Mouse (Mus musculus) heart, postnatal 0 days (tissue): Measurements from ENCODE around the gene Nt5dc3. TPM values are rescaled to one million over a fixed set of nuclear protein-coding genes. Genes with fewer than 3 reads are reported as not detected.
A peak's percentile ranks its signal among the peaks of the same experiment; 100 is the strongest.

Experiments used
- ATAC-seq: fragments of 200-750 bp; cut with Nextera tagmentation; 2 replicates; pipeline ENCODE4 v1.8.0; 2017; ENCODE audit warnings: low read depth, moderate number of reproducible peaks, moderate library complexity; ENCODE audit not compliant: insufficient read depth
- DNase-seq: peaks from one replicate; pipeline ENCODE4 v3.0.0-alpha.2; 2016; ENCODE audit warnings: low spot score
- H3K27ac ChIP-seq: fragments of 300-500 bp; sonication (generic); 2 replicates; pipeline ENCODE4 v1.5.1; 2014; ENCODE audit warnings: low read depth, mild to moderate bottlenecking
- H3K27me3 ChIP-seq: fragments of 300-500 bp; sonication (generic); 2 replicates; pipeline ENCODE4 v1.6.1; 2014; ENCODE audit warnings: low read length, mixed read lengths; ENCODE audit not compliant: control insufficient read depth, insufficient read depth
- H3K36me3 ChIP-seq: fragments of 300-500 bp; sonication (generic); replicated peaks from 2 replicates; pipeline ENCODE4 v1.6.1; 2014; ENCODE audit warnings: low read length, mixed read lengths; ENCODE audit not compliant: control insufficient read depth, insufficient read depth
- H3K4me1 ChIP-seq: fragments of 300-500 bp; sonication (generic); 2 replicates; pipeline ENCODE4 v1.6.1; 2014; ENCODE audit warnings: antibody characterized with exemption; ENCODE audit not compliant: control insufficient read depth, insufficient read depth
- H3K4me2 ChIP-seq: fragments of 300-500 bp; sonication (generic); 2 replicates; pipeline ENCODE4 v1.6.1; 2014; ENCODE audit warnings: low read depth, mild to moderate bottlenecking, low read length, moderate library complexity
- H3K4me3 ChIP-seq: fragments of 300-500 bp; sonication (generic); 2 replicates; pipeline ENCODE4 v1.5.1; 2014; ENCODE audit warnings: low read depth, low read length
- H3K9ac ChIP-seq: fragments of 300-500 bp; sonication (generic); replicated peaks from 2 replicates; pipeline ENCODE4 v1.6.1; 2014; ENCODE audit warnings: low read depth, low read length, mixed read lengths
- H3K9me3 ChIP-seq: fragments of 300-500 bp; sonication (generic); replicated peaks from 2 replicates; pipeline ENCODE4 v1.6.1; 2016; ENCODE audit warnings: low read length; ENCODE audit not compliant: control insufficient read depth
- CTCF ChIP-seq: IDR thresholded peaks from 2 replicates; pipeline ENCODE4 v1.5.1; 2016; ENCODE audit warnings: antibody characterized with exemption, control low read depth, low read depth
- EP300 ChIP-seq: IDR thresholded peaks from 2 replicates; pipeline ENCODE4 v1.6.1; 2016; ENCODE audit warnings: antibody characterized with exemption, low read depth
- WGBS: fragments of 180-500 bp; shearing (Covaris S2); extraction: QIAGEN DNeasy Blood & Tissue Kit; methylation state at CpG from one replicate; pipeline ENCODE4 v1.1.7; 2014; 5-methylcytosine and 5-hydroxymethylcytosine counted together
- polyA plus RNA-seq: library from polyadenylated mRNA; unstranded; fragments of >200 nt; fragmentation: Nextera tagmentation; extraction: Ambion mirVana; gene quantifications from 2 replicates; pipeline ENCODE4 v1.2.1, GENCODE M21; 2015
- total RNA-seq: library from RNA; depleted of rRNA; stranded (reverse); fragments of >200 nt; gene quantifications from 2 replicates; pipeline ENCODE4 v1.2.3, GENCODE M21; 2014; ENCODE audit warnings: low replicate concordance

The Nt5dc3 gene
- total and polyA plus RNA-seq, 2 experiments from 2014 or later: 4.2 to 22.4 TPM

GRCm38 (mm10) chr10:86862496-86862895 is 83.7 kb downstream of the Nt5dc3 start:
- no peak overlapping the region for H3K4me3 ChIP-seq
- no peaks in the 10 kb centered on the region for H3K4me1 ChIP-seq
- no peaks in the 10 kb centered on the region for H3K27me3 ChIP-seq
- 88% methylated on average over 6 of the region's 6 CpGs for WGBS
- no peak overlapping the region for H3K9ac ChIP-seq
- TF ChIP-seq CTCF (no peak), EP300 (no peak)
- no peaks in the 10 kb centered on the region for H3K9me3 ChIP-seq
- ATAC-seq (no peak), DNase-seq (no peak)
- H3K4me2 ChIP-seq: no peak overlapping the region
- H3K27ac ChIP-seq: no peak overlapping the region
- H3K36me3 ChIP-seq: no peaks in the 10 kb centered on the region

- 86% methylated on average over 6 of the region's 6 CpGs for WGBS
- peak; percentile 8; the same call in 1 of the 2 replicates for TF ChIP-seq CTCF
- TF ChIP-seq EP300: no peak
- H3K36me3 ChIP-seq: no peaks in the 10 kb centered on the region
- no peaks in the 10 kb centered on the region for H3K9me3 ChIP-seq
- no peak overlapping the region for H3K4me3 ChIP-seq
- H3K27me3 ChIP-seq: no peaks in the 10 kb centered on the region
- no peak overlapping the region for H3K9ac ChIP-seq
- DNase-seq (no peak), ATAC-seq (no peak)
- H3K4me2 ChIP-seq: no peak overlapping the region
- no peak overlapping the region for H3K27ac ChIP-seq
- H3K4me1 ChIP-seq: no peaks in the 10 kb centered on the region
These were observed 84.6 kb downstream of the Nt5dc3 start for GRCm38 (mm10) chr10:86863429-86863828.

GRCm38 (mm10) chr10:86872121-86872520 is 93.3 kb downstream of the Nt5dc3 start:
- no peak overlapping the region for H3K4me2 ChIP-seq
- 51% methylated on average over 7 of the region's 7 CpGs for WGBS
- no peaks in the 10 kb centered on the region for H3K36me3 ChIP-seq
- TF ChIP-seq EP300: no peak
- no peak for TF ChIP-seq CTCF
- no peak for DNase-seq
- peaks cover 6% of the 10 kb centered on the region; the same call in 1 of the 2 replicates for H3K4me1 ChIP-seq
- H3K9me3 ChIP-seq: no peaks in the 10 kb centered on the region
- no peak overlapping the region for H3K4me3 ChIP-seq
- H3K27me3 ChIP-seq: no peaks in the 10 kb centered on the region
- H3K27ac ChIP-seq: no peak overlapping the region
- ATAC-seq: no peak
- no peak overlapping the region for H3K9ac ChIP-seq

GRCm38 (mm10) chr10:86872591-86872990 is 93.8 kb downstream of the Nt5dc3 start:
- TF ChIP-seq CTCF (no peak), EP300 (no peak)
- 52% methylated on average over 5 of the region's 5 CpGs for WGBS
- no peak for DNase-seq
- Histone ChIP-seq H3K4me1 (peaks cover 6% of the 10 kb centered on the region; the same call in 1 of the 2 replicates), H3K27me3 (no peaks in the 10 kb centered on the region), H3K27ac (peak overlapping the region; percentile 46; the same call in 1 of the 2 replicates), H3K9ac (no peak overlapping the region), H3K4me2 (no peak overlapping the region), H3K36me3 (no peaks in the 10 kb centered on the region), H3K9me3 (no peaks in the 10 kb centered on the region), H3K4me3 (no peak overlapping the region)
- ATAC-seq: peak; percentile 30; the same call in 1 of the 2 replicates

- no peak for TF ChIP-seq CTCF
- WGBS: 84% methylated on average over 7 of the region's 7 CpGs
- ATAC-seq: no peak
These were observed 99.9 kb downstream of the Nt5dc3 start for GRCm38 (mm10) chr10:86878721-86879120.

GRCm38 (mm10) chr10:86880071-86880806 is 101.4 kb downstream of the Nt5dc3 start:
- H3K4me2 ChIP-seq: no peak overlapping the region
- H3K36me3 ChIP-seq: no peaks in the 10 kb centered on the region
- ATAC-seq (no peak), DNase-seq (no peak)
- H3K4me1 ChIP-seq: no peaks in the 10 kb centered on the region
- TF ChIP-seq CTCF (no peak), EP300 (no peak)
- no peaks in the 10 kb centered on the region for H3K9me3 ChIP-seq
- H3K27me3 ChIP-seq: no peaks in the 10 kb centered on the region
- WGBS: 60% methylated on average over 5 of the region's 5 CpGs
- no peak overlapping the region for H3K4me3 ChIP-seq
- no peak overlapping the region for H3K27ac ChIP-seq
- H3K9ac ChIP-seq: no peak overlapping the region

More at GRCm38 (mm10) chr10:86878721-86879120, 99.9 kb downstream of the Nt5dc3 start:
- Histone ChIP-seq H3K36me3 (no peaks in the 10 kb centered on the region), H3K9me3 (no peaks in the 10 kb centered on the region), H3K27ac (no peak overlapping the region), H3K4me1 (no peaks in the 10 kb centered on the region), H3K27me3 (no peaks in the 10 kb centered on the region), H3K4me3 (no peak overlapping the region), H3K9ac (no peak overlapping the region), H3K4me2 (no peak overlapping the region)
- no peak for DNase-seq
